Mouse (Mus musculus): ENCODE measurements around the gene Tmem268.

Gene Tmem268

DNA sequence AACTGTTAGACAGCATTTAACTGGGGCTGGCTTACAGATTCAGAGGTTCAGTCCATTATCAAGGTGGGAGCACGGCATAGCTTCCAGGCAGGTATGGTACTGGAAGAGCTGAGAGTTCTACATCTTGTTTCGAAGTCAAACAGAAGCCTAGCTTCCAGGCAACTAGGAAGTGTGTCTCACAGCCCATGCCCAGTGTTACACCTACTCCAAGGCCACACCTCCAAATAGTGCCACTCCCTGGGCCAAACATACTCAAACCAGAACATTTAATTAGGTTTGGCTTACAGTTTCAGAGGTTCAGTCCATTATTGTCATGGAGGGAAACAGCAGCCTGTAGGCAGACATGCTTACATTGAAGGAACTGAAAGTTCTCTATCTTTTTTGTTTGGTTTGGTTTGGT, 3.5 kb upstream of the Tmem268 start:
- no peak for DNase-seq (ENCODE audit: low read depth)

GRCm38 (mm10) chr4:63556665-63557064, 1.9 kb upstream of the Tmem268 start:
- no peak for DNase-seq (ENCODE audit: low read depth)

DNA sequence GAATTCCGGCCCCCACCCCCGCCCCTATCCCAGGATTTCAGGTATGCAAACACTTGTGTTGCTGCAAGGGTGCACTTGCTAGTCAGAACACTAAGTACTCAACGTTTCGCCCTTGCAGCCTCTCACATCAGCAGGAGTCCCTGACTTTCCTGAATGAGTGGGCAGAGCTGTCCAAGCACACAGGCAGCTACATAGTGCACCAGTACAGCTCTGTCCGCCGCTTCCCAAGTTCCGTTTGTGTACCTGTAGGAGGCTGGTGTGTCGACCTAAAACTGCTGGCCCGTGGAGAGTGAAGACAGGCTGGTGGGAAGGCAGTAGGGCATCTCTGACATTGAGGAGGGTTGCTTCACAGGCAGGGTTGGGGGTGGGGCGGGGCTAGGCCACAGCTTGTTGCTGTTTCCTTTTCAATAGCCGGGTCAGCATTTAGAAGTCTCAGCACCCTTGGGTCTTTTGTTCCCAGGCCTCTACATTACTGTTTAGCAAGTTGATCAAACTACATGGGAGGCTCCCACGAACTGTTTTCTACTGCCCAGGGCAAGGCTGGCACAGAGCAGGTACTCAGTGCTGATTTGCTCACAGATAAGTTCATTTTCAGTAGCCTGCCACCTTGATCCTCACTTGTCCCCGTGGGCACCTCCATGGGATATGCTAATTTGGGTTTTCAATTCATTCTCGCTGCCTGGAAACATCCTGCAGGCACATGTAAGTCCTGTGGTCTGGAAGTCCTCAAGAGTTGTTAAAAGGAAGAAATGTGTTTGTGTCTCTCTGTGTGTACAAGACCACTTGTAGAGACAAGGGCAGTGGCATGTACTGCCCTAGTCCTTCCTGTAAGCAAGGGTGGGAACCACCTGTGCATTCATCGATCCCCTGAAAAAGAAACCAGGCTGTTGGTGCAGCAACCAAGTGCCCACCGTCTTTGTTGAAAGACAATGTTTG, 1.2 kb upstream of the Tmem268 start:
- no peak for DNase-seq (ENCODE audit: low read depth)

- DNase-seq (ENCODE audit: low read depth), result peak; percentile 42
Measured at GRCm38 (mm10) chr4:63559127-63559697, 631 bp downstream of the Tmem268 start.

DNA sequence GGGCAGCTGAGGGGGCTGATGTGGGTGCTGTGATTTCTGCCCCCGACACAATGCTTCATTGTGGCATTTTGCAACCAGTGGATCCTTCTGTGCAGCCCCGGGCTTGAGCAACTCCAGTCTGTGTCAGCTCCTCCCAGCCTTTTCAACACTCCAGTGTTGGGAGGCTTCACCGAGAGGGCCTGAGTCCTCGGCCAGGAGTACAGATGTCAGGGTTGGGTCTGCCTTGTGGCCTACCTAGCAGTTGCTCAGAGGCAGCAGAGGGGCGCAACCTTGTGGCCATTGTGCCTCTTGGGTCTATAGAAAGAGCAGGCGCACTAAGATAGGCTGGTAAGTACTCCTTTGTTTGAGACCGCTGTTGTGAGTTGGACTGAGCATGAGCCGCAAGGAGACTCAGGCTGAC, 1.5 kb downstream of the Tmem268 start:
- peak; percentile 46 for DNase-seq (ENCODE audit: low read depth)

DNA sequence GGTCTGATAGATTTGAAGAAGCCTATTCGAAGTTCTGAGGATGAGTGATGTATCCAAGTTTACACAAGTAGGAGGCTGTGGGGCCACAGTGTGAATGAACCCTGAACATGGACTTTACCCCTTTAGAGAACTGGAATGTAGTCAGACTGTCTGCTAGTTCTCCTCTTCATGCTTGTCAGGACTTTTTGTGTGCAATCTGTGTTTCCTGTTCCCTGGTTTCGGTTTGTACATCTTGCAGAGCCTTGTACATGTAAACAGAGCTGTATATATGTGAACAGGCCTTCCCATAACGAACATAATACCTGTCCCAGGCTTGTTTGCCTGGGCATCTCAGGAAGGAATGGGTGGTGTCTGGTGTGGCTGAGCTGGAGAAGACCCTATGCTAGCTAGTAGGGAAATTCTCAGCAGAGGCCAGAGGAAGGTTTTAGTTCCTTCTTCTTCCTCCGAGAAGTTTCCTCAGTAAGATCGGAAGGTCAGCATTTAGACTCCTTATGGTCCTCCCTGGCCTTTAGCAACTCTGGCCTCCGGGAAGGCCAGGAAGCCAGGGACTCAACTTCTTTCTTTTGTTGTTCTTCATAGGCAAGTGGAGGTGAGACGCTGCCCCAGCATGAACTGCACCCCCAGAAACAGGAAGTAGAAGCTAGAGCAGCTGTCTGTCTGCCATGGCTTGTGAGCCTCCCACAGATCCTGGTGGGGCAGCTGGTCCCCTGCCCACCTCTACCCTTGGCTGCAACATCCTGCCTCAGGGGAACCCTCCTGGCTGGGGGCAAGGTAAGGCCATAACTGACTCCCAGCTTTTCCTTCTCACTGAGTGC, 3.5 kb downstream of the Tmem268 start:
- DNase-seq (ENCODE audit: low read depth), result peak; percentile 70

GRCm38 (mm10) chr4:63562742-63563141, 4.2 kb downstream of the Tmem268 start:
- no peak for DNase-seq (ENCODE audit: low read depth)

- no peak for DNase-seq (ENCODE audit: low read depth)
Measured at GRCm38 (mm10) chr4:63567712-63568390, 9.3 kb downstream of the Tmem268 start.

GRCm38 (mm10) chr4:63569322-63569721, 10.7 kb downstream of the Tmem268 start:
- DNase-seq (ENCODE audit: low read depth), result no peak

DNA sequence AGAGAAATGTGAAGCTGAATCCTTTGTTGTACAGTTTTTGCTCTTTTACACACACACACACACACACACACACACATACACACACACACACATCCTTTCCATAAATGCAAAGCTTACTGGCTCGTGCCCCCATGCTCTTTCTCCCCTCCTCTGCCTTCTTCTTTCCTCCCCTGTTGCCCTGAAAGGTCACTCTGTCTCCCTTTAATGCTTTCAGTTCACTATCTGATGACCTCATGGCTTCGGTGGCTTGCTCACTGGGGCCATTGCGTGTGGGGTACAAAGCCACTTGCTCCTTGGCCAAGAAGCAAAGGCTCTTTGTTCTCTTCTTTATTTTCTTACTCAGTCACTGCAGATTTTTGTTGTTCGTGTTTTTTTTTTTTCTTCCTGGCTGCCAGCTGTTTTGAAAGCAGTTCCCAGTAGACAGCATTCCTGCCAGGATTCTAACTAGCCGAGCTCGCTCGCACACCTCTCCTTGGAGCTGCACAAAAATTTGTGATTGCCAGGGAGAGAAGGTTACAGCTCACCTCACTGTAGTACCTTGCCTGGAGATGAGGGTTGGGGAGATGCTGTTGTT, 11.7 kb downstream of the Tmem268 start:
- DNase-seq (ENCODE audit: low read depth), result no peak

- DNase-seq (ENCODE audit: low read depth), result no peak
Measured at GRCm38 (mm10) chr4:63572621-63573020, 14.0 kb downstream of the Tmem268 start.

GRCm38 (mm10) chr4:63579649-63580048, 21.1 kb downstream of the Tmem268 start:
- no peak for DNase-seq (ENCODE audit: low read depth)

GRCm38 (mm10) chr4:63580078-63580477, 21.5 kb downstream of the Tmem268 start:
- DNase-seq (ENCODE audit: low read depth), result no peak

- no peak for DNase-seq (ENCODE audit: low read depth)
Measured at GRCm38 (mm10) chr4:63582580-63582979, 24.0 kb downstream of the Tmem268 start.

DNA sequence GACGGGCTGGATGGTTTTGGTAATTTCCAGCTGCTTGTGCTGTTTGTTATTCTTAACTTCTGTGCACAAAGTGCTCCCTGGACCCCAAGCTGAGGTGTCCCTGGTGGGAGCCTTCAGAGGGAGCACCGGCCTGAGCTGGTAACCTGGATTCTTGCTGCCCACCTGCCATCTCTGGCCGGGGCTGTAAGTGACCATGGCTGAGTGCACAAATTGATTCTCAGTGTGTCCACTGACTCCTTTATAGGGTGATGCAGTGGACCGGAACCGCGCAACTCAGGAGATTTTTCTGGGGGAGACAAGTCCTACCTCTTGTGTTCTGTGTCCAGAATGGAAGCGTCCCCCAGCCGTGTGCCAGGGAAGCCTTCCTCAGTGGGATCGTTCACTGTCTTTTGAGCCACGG, 26.6 kb downstream of the Tmem268 start:
- no peak for DNase-seq (ENCODE audit: low read depth)

GRCm38 (mm10) chr4:63586240-63586639, 27.7 kb downstream of the Tmem268 start:
- no peak for DNase-seq (ENCODE audit: low read depth)

DNA sequence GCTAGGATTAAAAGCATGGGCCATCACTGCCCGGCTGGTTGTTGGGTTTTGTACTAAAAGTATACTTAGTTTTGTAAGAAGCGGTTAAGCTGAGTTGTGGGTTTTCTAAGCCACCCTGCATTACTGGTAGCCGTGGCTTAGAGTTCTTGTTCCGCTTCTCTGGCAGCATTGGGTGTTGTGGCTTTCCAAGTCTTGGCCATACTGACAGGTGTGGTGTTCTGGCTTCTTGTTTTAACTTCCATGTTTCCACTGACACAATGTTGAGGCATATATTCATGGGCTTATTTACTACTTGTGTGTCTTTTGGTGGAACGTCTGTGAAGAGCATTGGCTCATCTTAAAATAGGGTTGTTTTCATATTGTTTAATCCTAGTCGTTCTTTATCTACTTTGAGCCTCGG, 31.4 kb downstream of the Tmem268 start:
- peak; percentile 15 for DNase-seq (ENCODE audit: low read depth)

GRCm38 (mm10) chr4:63590538-63590937, 32.0 kb downstream of the Tmem268 start:
- DNase-seq (ENCODE audit: low read depth), result peak; percentile 9

DNA sequence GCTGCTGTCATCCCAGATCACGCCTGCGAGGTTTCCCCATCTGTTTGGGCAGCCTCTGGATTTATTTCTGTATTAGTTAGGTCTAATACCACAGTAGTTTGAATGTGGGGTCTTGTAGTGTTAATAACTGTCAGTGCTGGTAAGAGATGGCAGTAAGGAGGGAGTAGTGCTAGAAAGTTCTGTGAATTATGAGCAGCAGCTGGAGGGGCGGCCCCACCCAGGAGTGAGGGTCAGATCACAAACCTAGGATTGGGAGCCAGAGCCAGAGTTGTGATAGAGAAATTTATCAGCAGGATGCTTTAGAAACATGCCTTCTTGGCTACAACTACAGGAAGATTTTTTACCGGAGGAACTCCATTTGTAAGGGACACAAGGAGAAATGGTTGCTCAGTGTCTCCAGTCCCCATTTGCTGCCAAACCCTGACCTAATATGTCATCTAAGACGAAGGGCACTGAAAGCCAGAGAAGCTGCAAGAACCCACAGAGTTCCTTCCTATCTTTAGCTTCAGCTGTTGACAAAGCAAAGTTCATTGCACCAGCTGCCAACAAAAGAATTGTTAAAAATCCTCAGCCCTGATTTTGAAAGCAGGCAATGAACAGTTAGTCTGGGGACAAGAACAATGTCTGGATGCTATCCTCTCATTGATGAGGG, 36.0 kb downstream of the Tmem268 start:
- DNase-seq (ENCODE audit: low read depth), result no peak

GRCm38 (mm10) chr4:63595259-63595658, 36.7 kb downstream of the Tmem268 start:
- DNase-seq (ENCODE audit: low read depth), result peak; percentile 59

DNA sequence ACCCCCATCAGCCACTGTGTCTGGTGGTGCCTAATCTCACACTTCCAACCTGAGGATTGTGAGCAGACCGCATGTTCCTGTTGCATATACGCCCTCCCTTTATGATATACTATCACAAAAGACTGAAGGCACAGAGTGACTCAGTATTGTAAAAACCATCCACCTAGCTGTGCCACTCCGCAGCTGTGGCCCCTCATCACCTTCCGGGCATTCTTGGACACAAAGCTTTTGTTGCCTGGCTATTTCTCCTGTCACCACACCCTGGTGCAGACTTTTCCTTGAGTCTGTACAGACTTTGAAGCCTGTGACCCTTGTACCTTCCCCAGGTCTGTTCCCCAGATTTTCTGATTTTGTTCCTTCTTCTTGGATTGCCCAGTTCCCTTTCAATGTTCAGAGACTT, 37.4 kb downstream of the Tmem268 start:
- DNase-seq (ENCODE audit: low read depth), result no peak

Data from naive thymus-derived CD4-positive, alpha-beta T cell, adult 2 months (primary cell).